Mouse (Mus musculus): ENCODE measurements around the gene Camk2d. TPM values are rescaled to one million over a fixed set of nuclear protein-coding genes. Genes with fewer than 3 reads are reported as not detected.

Camk2d gene
- polyA plus RNA-seq, 1 experiment from 2014 or later, result 7.4 TPM

GRCm38 (mm10) chr3:126692797-126693196 is 96.7 kb downstream of the Camk2d start:
- Histone ChIP-seq H3K9me3 (ENCODE audit: low read length) (no peaks in the 10 kb centered on the region), H3K36me3 (replicated peaks; ENCODE audit: insufficient read depth, low read length) (no peaks in the 10 kb centered on the region), H3K27ac (ENCODE audit: low read depth) (peak overlapping the region; percentile 39; the same call in 1 of the 2 replicates), H3K27me3 (ENCODE audit: insufficient read depth, low read length) (no peaks in the 10 kb centered on the region), H3K4me3 (ENCODE audit: low read depth, low read length) (no peak overlapping the region; the same call in 1 of the 2 replicates), H3K4me1 (ENCODE audit: insufficient read depth) (peaks cover 11% of the 10 kb centered on the region), H3K9ac (replicated peaks) (no peak overlapping the region), H3K4me2 (ENCODE audit: low read depth, low read length) (peak overlapping the region; percentile 62)
- WGBS (ENCODE audit: insufficient replicate concordance), result 70% methylated on average over 8 of the region's 8 CpGs
- ATAC-seq, result no peak
- no peak for TF ChIP-seq CTCF (IDR thresholded peaks at IDR 0.05; ENCODE audit: low read depth)
- TF ChIP-seq EP300 (IDR thresholded peaks at IDR 0.05; ENCODE audit: low read depth), result no peak
- no peak for DNase-seq

GRCm38 (mm10) chr3:126693302-126693701 is 97.2 kb downstream of the Camk2d start:
- ATAC-seq (no peak), DNase-seq (no peak)
- H3K4me2 ChIP-seq (ENCODE audit: low read depth, low read length), result peak overlapping the region; percentile 62
- H3K36me3 ChIP-seq (replicated peaks; ENCODE audit: insufficient read depth, low read length), result no peaks in the 10 kb centered on the region
- no peaks in the 10 kb centered on the region for H3K27me3 ChIP-seq (ENCODE audit: insufficient read depth, low read length)
- peak overlapping the region; percentile 46 for H3K9ac ChIP-seq (replicated peaks)
- peak overlapping the region; percentile 29 for H3K4me3 ChIP-seq (ENCODE audit: low read depth, low read length)
- H3K4me1 ChIP-seq (ENCODE audit: insufficient read depth), result peaks cover 11% of the 10 kb centered on the region
- no peak for TF ChIP-seq EP300 (IDR thresholded peaks at IDR 0.05; ENCODE audit: low read depth)
- no peak for TF ChIP-seq CTCF (IDR thresholded peaks at IDR 0.05; ENCODE audit: low read depth)
- no peaks in the 10 kb centered on the region for H3K9me3 ChIP-seq (ENCODE audit: low read length)
- WGBS (ENCODE audit: insufficient replicate concordance), result 27% methylated on average over 7 of the region's 7 CpGs
- peak overlapping the region; percentile 39; the same call in 1 of the 2 replicates for H3K27ac ChIP-seq (ENCODE audit: low read depth)

- WGBS (ENCODE audit: insufficient replicate concordance), result 62% methylated on average over 12 of the region's 12 CpGs
- H3K27ac ChIP-seq (ENCODE audit: low read depth), result peak overlapping the region; percentile 55
- no peaks in the 10 kb centered on the region for H3K27me3 ChIP-seq (ENCODE audit: insufficient read depth, low read length)
- peaks cover 11% of the 10 kb centered on the region for H3K4me1 ChIP-seq (ENCODE audit: insufficient read depth)
- TF ChIP-seq CTCF (IDR thresholded peaks at IDR 0.05; ENCODE audit: low read depth), result no peak
- TF ChIP-seq EP300 (IDR thresholded peaks at IDR 0.05; ENCODE audit: low read depth), result peak; percentile 58; the same call in 1 of the 2 replicates
- DNase-seq (peak; percentile 54), ATAC-seq (peak; percentile 87)
- no peaks in the 10 kb centered on the region for H3K9me3 ChIP-seq (ENCODE audit: low read length)
- H3K36me3 ChIP-seq (replicated peaks; ENCODE audit: insufficient read depth, low read length), result no peaks in the 10 kb centered on the region
- H3K4me2 ChIP-seq (ENCODE audit: low read depth, low read length), result peak overlapping the region; percentile 3; the same call in 1 of the 2 replicates
- no peak overlapping the region for H3K4me3 ChIP-seq (ENCODE audit: low read depth, low read length)
- H3K9ac ChIP-seq (replicated peaks), result no peak overlapping the region
These were observed 99.6 kb downstream of the Camk2d start for GRCm38 (mm10) chr3:126695456-126696293.

GRCm38 (mm10) chr3:126696620-126697019 is 100.5 kb downstream of the Camk2d start:
- TF ChIP-seq EP300 (IDR thresholded peaks at IDR 0.05; ENCODE audit: low read depth), result no peak
- no peak for TF ChIP-seq CTCF (IDR thresholded peaks at IDR 0.05; ENCODE audit: low read depth)
- DNase-seq (no peak), ATAC-seq (peak; percentile 45; the same call in 1 of the 2 replicates)
- WGBS (ENCODE audit: insufficient replicate concordance), result 55% methylated on average over 6 of the region's 6 CpGs
- Histone ChIP-seq H3K27me3 (ENCODE audit: insufficient read depth, low read length) (no peaks in the 10 kb centered on the region), H3K9ac (replicated peaks) (no peak overlapping the region), H3K27ac (ENCODE audit: low read depth) (no peak overlapping the region), H3K4me2 (ENCODE audit: low read depth, low read length) (no peak overlapping the region), H3K9me3 (ENCODE audit: low read length) (no peaks in the 10 kb centered on the region), H3K4me3 (ENCODE audit: low read depth, low read length) (no peak overlapping the region), H3K36me3 (replicated peaks; ENCODE audit: insufficient read depth, low read length) (no peaks in the 10 kb centered on the region), H3K4me1 (ENCODE audit: insufficient read depth) (peaks cover 11% of the 10 kb centered on the region)

GRCm38 (mm10) chr3:126699740-126700139 is 103.6 kb downstream of the Camk2d start:
- Histone ChIP-seq H3K27me3 (ENCODE audit: insufficient read depth, low read length) (no peaks in the 10 kb centered on the region), H3K9me3 (ENCODE audit: low read length) (no peaks in the 10 kb centered on the region)
- WGBS (ENCODE audit: insufficient replicate concordance), result 50% methylated on average over 3 of the region's 3 CpGs

GRCm38 (mm10) chr3:126701067-126701466 is 105.0 kb downstream of the Camk2d start:
- H3K27me3 ChIP-seq (ENCODE audit: insufficient read depth, low read length), result no peaks in the 10 kb centered on the region
- no peak overlapping the region for H3K4me2 ChIP-seq (ENCODE audit: low read depth, low read length)
- no peak overlapping the region for H3K4me3 ChIP-seq (ENCODE audit: low read depth, low read length)
- H3K27ac ChIP-seq (ENCODE audit: low read depth), result no peak overlapping the region
- H3K4me1 ChIP-seq (ENCODE audit: insufficient read depth), result no peaks in the 10 kb centered on the region
- H3K36me3 ChIP-seq (replicated peaks; ENCODE audit: insufficient read depth, low read length), result no peaks in the 10 kb centered on the region
- H3K9me3 ChIP-seq (ENCODE audit: low read length), result no peaks in the 10 kb centered on the region
- 74% methylated on average over 6 of the region's 6 CpGs for WGBS (ENCODE audit: insufficient replicate concordance)
- no peak overlapping the region for H3K9ac ChIP-seq (replicated peaks)
- ATAC-seq (no peak), DNase-seq (no peak)
- no peak for TF ChIP-seq EP300 (IDR thresholded peaks at IDR 0.05; ENCODE audit: low read depth)
- no peak for TF ChIP-seq CTCF (IDR thresholded peaks at IDR 0.05; ENCODE audit: low read depth)

More at GRCm38 (mm10) chr3:126699740-126700139, 103.6 kb downstream of the Camk2d start:
- DNase-seq, result no peak
- TF ChIP-seq CTCF (IDR thresholded peaks at IDR 0.05; ENCODE audit: low read depth) (no peak), EP300 (IDR thresholded peaks at IDR 0.05; ENCODE audit: low read depth) (no peak)
- Histone ChIP-seq H3K4me2 (ENCODE audit: low read depth, low read length) (no peak overlapping the region), H3K4me3 (ENCODE audit: low read depth, low read length) (no peak overlapping the region), H3K27ac (ENCODE audit: low read depth) (no peak overlapping the region), H3K4me1 (ENCODE audit: insufficient read depth) (peaks cover 7% of the 10 kb centered on the region; the same call in 1 of the 2 replicates), H3K36me3 (replicated peaks; ENCODE audit: insufficient read depth, low read length) (no peaks in the 10 kb centered on the region), H3K9ac (replicated peaks) (no peak overlapping the region)
- ATAC-seq, result no peak

Measured in liver, postnatal 0 days (tissue).